Mouse (Mus musculus) heart, adult 9 months (tissue): ENCODE data around the gene Lrmp.

Source experiments
- DNase-seq, 2 experiments: peaks; one replicate each; pipeline ENCODE4 v3.0.0; 2022; ENCODE audit warnings: low spot score in 2 of 2

The Lrmp gene

DNA sequence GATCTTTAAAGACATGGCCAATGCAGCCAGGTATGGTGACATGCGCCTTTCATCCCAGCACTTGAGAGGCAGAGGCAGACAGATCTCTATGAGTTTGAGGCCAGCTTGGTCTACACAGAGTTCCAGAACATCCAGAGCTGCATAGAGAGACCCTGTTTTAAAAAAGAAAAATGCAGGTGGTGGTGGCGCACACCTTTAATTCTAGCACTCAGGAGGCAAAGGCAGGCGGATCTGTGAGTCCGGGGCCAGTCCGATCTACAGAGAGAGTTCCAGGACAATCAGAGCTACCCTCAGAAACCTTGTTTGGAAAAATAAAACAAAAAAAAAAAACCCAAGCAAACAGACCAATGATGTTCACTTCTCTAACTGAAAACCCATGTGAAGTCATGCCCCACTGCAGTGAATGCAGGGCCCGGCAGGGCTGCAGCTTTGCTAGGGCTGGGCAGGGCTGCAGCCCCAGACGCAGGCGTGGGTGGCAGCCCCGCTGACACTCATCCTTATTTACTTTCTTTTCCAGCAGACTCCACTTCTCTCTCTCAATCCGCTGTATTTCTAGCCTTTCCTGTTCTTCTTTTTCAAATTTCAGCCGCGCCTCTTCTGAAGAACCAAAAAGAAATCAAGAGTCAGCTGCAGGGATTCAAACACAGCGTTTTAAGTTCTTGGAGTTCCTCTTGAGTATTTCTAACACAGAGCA lies 87.1 kb downstream of the Lrmp start:
- no peak for DNase-seq

- DNase-seq, result no peak
Measured at GRCm38 (mm10) chr6:145204440-145204839, 89.0 kb downstream of the Lrmp start.

DNA sequence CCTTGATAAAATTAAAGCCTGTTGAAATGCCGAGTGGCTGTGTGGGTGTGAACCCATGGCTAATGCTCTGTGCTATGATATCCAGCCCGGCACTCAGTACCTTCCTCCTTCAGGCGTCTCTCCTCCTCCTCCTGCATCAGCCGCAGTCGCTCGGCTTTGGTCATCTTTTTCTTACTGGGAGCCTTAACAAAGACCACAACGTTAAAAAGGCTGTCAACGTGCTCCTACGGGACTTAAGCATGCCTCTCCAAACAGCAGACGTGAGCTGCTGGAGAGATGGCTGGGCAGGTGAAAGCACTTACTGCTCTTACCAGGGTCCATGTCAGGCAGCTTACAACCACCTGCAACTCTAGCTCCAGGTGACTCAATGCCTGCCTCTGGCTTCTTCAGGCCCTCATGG lies 89.7 kb downstream of the Lrmp start:
- DNase-seq, result no peak

GRCm38 (mm10) chr6:145210056-145210680 lies 94.7 kb downstream of the Lrmp start:
- no peak for DNase-seq

GRCm38 (mm10) chr6:145210816-145211338 lies 95.4 kb downstream of the Lrmp start, which contains the start of the genes Casc1 and Etfrf1:
Gene Casc1, minus strand, starts transcription at chr6:145211005.
Gene Etfrf1, plus strand, starts transcription at chr6:145211134.
- peak; percentile 99 to 100 for DNase-seq

DNA sequence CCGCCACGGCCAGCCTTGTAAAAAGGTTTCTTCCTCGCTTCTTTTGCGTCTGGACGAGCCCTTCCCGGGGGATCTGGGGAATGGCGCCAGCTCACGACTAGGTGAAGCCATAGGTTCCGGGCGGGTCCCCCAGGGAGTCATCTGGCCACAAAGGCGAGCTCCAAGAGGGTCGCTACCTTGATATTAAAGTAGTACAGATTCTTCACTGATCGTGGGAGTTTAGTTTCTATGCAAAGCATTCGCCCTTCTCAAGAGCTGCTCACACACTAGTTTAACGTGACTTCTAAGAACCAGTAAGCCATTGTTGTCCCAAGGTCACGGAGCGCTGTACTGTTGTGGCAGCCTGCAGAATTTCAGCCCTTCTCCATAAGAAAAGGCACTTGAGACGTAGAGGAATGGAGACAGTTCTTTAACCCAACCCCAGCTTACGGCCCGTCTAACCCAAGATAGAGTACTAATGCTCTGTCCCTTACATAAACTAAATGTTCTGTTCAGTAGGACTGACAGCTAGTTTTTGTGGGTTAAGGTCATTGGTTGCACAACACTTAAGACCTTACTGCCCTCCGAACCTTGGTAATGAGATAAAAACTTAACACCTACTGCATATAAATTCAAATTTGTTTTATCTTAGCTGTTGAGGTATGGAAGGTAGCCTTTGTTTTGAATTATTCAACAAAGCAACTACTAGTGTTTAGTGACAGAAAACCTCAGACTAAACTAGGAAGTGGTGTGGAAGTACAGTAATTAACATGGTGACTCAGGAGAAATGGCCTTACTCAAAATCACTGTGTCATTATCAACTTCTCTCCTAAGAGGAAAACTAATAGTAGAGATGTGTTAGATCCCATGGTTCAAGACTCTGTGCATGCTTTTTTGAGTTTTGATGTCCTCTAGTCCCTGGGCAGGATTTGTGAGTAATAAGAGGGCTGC lies 96.2 kb downstream of the Lrmp start:
- no peak for DNase-seq

GRCm38 (mm10) chr6:145213916-145214315 lies 98.5 kb downstream of the Lrmp start:
- no peak for DNase-seq

DNA sequence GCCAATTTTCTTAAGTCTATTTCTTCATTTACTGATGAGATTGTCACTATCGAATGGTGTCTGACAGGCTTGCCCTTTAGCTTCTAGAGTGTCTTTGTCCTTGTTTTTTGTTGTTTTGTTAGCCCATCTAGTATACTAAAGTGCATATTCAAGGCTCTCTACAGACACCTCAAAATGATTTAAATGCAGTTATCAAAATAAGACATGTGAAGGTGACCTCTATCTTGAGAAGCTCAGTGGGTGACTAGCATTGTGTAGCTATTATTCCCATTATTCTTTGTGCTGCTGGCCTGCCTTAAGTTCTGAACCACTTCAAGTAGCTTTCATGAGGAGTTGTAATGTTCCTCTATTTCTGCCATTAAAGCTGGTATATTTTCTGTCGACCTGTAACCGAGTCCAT lies 100.4 kb downstream of the Lrmp start:
- no peak for DNase-seq

GRCm38 (mm10) chr6:145224246-145224645 lies 108.8 kb downstream of the Lrmp start:
- DNase-seq, result no peak
